Mouse (Mus musculus): Measurements from ENCODE around the gene Arhgap8.

Gene Arhgap8

DNA sequence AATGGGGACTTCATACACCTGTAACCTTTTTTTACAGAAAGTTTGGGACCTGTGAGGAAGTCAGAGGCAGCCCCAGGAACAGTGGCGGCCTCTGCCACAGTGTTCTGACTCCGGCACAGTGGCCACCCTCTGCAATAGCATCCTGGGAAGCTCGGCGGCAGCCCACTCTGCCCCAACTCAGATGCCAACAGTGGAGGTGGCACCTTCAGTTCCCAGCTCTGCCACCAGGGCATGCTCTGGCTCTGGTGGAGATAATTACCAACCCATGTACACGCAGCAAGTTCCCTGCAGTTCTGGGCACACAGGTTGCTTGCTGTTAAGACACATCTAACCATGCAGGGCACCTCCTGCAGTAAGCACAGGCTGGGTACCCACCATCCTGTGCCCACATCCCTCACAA, 80.3 kb downstream of the Arhgap8 start:
- DNase-seq (ENCODE audit: low read depth, low spot score) = no peak

DNA sequence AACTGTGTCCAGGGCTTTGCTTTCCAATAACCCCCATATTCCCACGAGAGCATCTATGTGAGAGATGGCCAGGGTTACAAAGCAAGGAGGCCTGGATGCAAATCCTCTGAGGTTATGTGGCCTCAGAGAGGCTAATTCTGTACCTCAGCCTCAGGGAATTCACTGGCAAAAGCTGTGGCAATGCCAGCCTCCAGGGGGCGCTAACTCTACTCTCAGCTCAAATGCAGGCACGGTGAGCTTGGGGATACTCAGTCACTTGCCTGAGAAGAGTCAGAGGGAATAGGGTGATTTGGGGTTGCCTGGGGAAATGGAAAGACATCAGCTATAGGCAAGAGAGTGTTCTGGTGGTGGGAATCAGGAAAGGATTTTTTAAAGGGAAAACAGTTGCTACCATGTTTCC, 83.8 kb downstream of the Arhgap8 start:
- DNase-seq (ENCODE audit: low read depth, low spot score) = peak; percentile 37

DNA sequence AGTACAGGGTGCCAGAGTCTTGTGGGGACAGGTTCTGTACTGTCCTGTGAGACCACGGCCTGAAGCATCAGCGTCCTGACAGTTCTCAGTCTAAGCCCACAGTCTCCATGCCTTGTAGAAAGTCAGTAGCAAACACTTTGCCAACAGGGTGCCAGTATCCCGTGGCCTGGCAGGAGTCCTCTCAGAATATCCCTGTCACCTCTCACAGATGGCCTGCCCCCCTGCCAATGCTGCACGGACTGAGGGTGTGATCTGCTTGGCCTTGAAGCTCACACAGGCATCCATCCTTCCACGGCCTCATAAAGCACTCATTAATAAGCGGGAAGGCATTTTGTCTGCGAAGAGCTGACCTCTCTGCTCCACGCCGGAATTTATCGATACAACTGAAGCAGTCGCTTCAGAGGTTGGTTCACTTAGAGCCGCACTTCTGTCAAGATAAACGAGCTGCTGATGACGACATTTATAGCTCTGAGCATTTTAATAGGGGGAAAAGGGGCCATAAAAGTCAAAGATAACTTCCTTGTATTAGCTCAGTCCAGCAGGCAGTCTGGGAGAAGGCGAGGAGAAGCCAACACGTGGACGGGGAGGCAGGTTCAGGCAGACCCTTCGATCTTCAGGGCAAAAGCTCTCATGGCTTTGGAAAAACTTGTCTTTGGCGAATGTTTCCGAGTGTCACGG, 89.6 kb downstream of the Arhgap8 start:
- DNase-seq (ENCODE audit: low read depth, low spot score) = no peak

DNA sequence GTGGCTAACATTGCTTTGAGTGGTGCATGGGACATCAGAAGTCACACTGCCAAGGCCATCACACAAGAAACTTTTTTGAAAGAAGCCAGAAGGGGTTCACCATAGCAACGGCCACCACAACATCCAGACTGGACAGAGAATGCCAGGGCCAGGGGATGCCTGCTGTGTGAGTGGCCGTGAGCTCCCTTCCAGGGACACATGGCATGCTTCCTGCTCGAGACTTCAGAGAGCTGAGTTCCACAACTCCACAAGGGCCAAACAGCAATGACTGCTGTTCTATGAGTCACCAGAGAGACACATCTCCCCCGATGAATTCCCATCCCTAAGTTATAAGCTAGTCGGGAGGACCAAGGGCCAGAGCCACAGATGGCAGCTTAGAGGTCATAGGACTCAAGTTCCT, 91.3 kb downstream of the Arhgap8 start:
- peak; percentile 13 for DNase-seq (ENCODE audit: low read depth, low spot score)

DNA sequence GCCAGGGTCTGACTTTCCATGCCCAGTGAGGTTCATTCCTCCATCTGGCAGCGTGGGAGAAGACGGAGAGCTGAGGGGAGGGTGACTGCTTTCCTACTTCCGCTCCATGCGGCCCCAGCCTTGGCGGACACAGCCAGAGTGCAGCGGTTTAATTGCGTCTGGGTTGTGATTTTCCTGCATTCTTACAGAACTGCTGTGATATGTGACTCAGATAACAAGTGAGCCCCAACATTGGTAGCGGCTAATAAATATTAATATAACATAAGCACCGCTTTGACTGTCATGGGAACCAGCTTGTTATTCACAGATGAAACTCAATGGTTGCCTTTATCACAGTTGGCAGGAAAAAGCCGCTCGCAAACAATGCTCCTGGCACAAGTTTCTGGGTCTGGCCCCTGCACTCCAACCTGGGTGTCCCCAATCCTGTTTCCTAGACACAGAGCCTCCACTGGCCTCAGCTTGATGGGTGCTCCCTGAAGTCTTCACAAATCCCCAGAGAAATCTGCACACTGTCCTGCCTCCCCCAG, 93.0 kb downstream of the Arhgap8 start:
- DNase-seq (ENCODE audit: low read depth, low spot score) = no peak

DNA sequence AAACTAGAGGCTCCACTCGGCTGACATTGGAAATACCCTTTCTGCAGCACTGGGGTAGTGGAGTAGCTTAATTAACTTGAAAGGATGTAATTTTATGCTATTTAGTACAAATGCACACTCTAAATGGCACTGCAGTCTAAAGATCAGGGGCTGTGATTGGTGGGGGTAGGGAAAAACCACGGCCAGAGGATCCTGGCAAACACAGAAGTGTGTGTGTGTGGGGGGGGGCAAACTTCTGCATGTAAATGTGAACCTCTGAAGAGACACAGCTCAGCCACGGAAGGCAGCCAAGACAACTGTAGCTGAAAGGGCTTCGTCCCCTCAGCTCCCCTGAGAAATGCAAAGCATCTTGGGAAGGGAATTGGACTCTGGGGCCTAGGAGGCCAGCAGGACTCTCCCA, 95.3 kb downstream of the Arhgap8 start:
- no peak for DNase-seq (ENCODE audit: low read depth, low spot score)

DNA sequence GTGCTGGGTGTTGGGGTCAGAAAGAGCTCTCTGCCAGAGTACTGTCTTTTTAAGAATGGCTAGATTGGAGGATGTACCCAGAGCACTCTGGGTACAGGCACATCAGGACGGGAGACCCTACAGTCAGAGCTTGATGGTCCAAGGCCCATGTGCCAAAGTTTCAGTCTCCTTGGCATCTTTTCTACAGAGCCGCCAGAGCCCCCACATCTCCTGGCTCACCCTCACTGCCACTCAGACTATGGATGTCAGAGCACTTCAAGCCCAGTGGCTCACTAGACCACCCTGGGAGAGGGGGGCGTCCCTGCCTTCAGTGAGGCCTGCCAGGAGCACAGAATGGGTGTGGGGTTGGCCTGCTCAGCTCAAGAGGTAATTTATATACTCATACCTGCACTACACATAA, 97.7 kb downstream of the Arhgap8 start:
- no peak for DNase-seq (ENCODE audit: low read depth, low spot score)

DNA sequence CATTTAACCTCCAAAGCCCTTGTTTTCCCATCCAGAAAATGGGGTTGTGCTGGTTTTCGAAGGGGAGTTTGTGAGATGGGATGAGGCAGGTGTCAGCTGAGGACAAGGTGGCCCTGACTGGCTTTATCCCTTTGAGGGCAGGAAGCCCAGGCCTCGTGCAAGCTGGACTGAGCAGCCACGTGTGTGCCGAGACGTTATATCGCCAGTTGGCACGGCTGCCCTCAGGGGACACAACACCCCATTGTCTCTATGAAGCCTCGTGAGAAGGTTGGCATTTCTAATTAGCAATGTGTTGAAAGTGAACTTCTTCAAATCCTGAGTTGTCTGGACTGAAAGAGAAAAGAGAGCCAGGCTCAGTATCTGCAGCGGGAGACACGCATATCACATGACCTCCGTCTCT, 98.4 kb downstream of the Arhgap8 start:
- DNase-seq (ENCODE audit: low read depth, low spot score) = no peak

DNA sequence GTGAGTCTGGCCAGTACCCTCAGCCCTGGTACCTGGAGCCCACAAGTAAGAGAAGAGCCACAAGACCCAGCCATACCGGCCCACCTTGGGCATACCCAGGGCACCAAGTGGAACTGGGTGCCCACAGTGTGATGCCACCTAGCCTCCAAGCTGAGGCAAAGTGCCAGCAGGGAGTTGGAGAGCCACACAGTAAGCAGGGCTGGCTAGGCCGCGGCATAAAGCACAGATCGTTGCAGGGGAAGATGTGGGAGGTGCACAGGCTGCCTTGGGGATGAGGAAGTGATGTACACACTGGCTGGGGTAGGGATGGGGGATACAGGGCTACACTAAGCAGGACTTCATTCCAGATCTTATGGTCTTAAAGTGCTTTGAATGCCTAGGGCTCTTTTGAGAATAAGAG, 101.0 kb downstream of the Arhgap8 start:
- DNase-seq (ENCODE audit: low read depth, low spot score) = no peak
